ENCODE assay signal across 8 mouse cellular contexts in the genomic region with DNA sequence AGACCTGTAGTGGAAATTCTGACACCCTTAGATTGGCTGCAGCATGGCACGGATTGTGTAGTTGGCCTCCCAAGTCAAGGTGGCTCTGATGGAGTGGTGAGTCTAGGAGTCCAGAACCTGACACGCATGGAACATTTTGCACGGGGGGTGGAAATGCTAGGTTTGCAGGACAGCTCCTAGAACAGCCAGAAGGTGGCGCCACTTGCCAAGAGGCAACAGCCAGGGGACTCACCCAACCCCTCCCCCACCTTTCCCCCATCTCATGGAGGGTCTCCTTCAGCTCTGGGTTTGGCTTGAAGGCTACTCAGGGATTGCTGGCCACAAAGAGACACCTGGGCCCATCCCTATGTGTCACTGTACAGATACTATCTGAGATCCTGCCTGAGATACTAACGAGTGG. TPM values are rescaled to one million over a fixed set of nuclear protein-coding genes. Genes with fewer than 3 reads are reported as not detected.
DNase-seq lines count a peak whose midpoint lies in the region; ATAC-seq and TF ChIP-seq lines count a peak whose summit lies in the region.

No protein-coding gene starts in this region.

- no peaks in the 10 kb centered on the region for H3K36me3 ChIP-seq in liver, adult 2 months (ENCODE audit: control insufficient read depth, insufficient read depth, low read length)
- no peaks in the 10 kb centered on the region for H3K36me3 ChIP-seq in liver, embryonic 11.5 days (ENCODE audit: control insufficient read depth, insufficient read depth, low read length)
- no peaks in the 10 kb centered on the region for H3K36me3 ChIP-seq in stomach, postnatal 0 days (ENCODE audit: control insufficient read depth, insufficient read depth, low read length)
- no peaks in the 10 kb centered on the region for H3K36me3 ChIP-seq in intestine, embryonic 16.5 days (ENCODE audit: control insufficient read depth, insufficient read depth, low read length)

- TF ChIP-seq CTCF in liver, adult 2 months (IDR thresholded peaks at IDR 0.05; ENCODE audit: low read depth, low read length) = peak; percentile 85
- TF ChIP-seq CTCF in stomach, postnatal 0 days (IDR thresholded peaks at IDR 0.05; ENCODE audit: low read depth) = peak; percentile 53

- H3K27ac ChIP-seq in liver, adult 2 months (replicated peaks; ENCODE audit: insufficient read depth, low read depth, low read length) = no peak overlapping the region
- no peak overlapping the region for H3K27ac ChIP-seq in liver, embryonic 11.5 days (ENCODE audit: low read depth, low read length)
- no peak overlapping the region for H3K27ac ChIP-seq in stomach, postnatal 0 days (replicated peaks)
- no peak overlapping the region for H3K27ac ChIP-seq in intestine, embryonic 16.5 days (ENCODE audit: low read length)

- no peak for ATAC-seq in liver, embryonic 11.5 days (replicated peaks; ENCODE audit: low FRiP score)
- ATAC-seq in common myeloid progenitor, adult 5-6 weeks (replicated peaks; ENCODE audit: low read depth, poor library complexity, severe bottlenecking) = 0 out of 2 replicates have a peak, but pooled peaks have one; percentile 36
- ATAC-seq in stomach, postnatal 0 days (ENCODE audit: low FRiP score, low TSS enrichment) = no peak
- no peak for ATAC-seq in intestine, embryonic 16.5 days

- no peak for TF ChIP-seq POLR2A in liver, adult 2 months (IDR thresholded peaks at IDR 0.05; ENCODE audit: extremely low read depth, insufficient read depth, low read length)

- no peaks in the 10 kb centered on the region for H3K9me3 ChIP-seq in liver, embryonic 11.5 days (ENCODE audit: control insufficient read depth, low read length)
- no peaks in the 10 kb centered on the region for H3K9me3 ChIP-seq in stomach, postnatal 0 days (ENCODE audit: control insufficient read depth, low read length)
- H3K9me3 ChIP-seq in intestine, embryonic 16.5 days (ENCODE audit: control insufficient read depth, low read length) = no peaks in the 10 kb centered on the region

- DNase-seq in embryo, embryonic 9.5 days (ENCODE audit: extremely low spot score) = peak; percentile 22
- DNase-seq in embryo, embryonic 10 days (ENCODE audit: low spot score) = no peak
- no peak for DNase-seq in liver, adult 2 months (ENCODE audit: extremely low read depth, low read depth, low spot score)
- DNase-seq in liver, embryonic 11.5 days (ENCODE audit: low spot score) = no peak
- DNase-seq in stomach, postnatal 0 days (ENCODE audit: low spot score) = no peak
- DNase-seq in gastrocnemius, postnatal 4 days (ENCODE audit: low spot score in 2 of 2) = no peak

- no peak overlapping the region for H3K4me3 ChIP-seq in liver, adult 2 months (ENCODE audit: insufficient read depth, low read depth, low read length)
- H3K4me3 ChIP-seq in liver, embryonic 11.5 days (ENCODE audit: low read depth, low read length) = no peak overlapping the region
- H3K4me3 ChIP-seq in stomach, postnatal 0 days (ENCODE audit: low read depth, low read length) = no peak overlapping the region
- no peak overlapping the region for H3K4me3 ChIP-seq in intestine, embryonic 16.5 days (ENCODE audit: low read length)

- TF ChIP-seq EP300 in stomach, postnatal 0 days (optimal IDR thresholded peaks at IDR 0.05) = no peak

- H3K27me3 ChIP-seq in liver, adult 2 months (ENCODE audit: control insufficient read depth, insufficient read depth, low read length) = no peaks in the 10 kb centered on the region
- H3K27me3 ChIP-seq in liver, embryonic 11.5 days (replicated peaks; ENCODE audit: control insufficient read depth, insufficient read depth, low read length) = no peaks in the 10 kb centered on the region
- no peaks in the 10 kb centered on the region for H3K27me3 ChIP-seq in stomach, postnatal 0 days (ENCODE audit: control insufficient read depth, insufficient read depth, low read length)
- no peaks in the 10 kb centered on the region for H3K27me3 ChIP-seq in intestine, embryonic 16.5 days (replicated peaks; ENCODE audit: control insufficient read depth, insufficient read depth, low read length)

- no peak overlapping the region for H3K4me2 ChIP-seq in liver, embryonic 11.5 days
- H3K4me2 ChIP-seq in stomach, postnatal 0 days (replicated peaks; ENCODE audit: low read depth) = no peak overlapping the region
- no peak overlapping the region for H3K4me2 ChIP-seq in intestine, embryonic 16.5 days (ENCODE audit: low read depth, low read length)

- H3K9ac ChIP-seq in liver, adult 2 months (ENCODE audit: low read depth, low read length) = no peak overlapping the region
- H3K9ac ChIP-seq in liver, embryonic 11.5 days (ENCODE audit: low read depth, low read length) = no peak overlapping the region
- no peak overlapping the region for H3K9ac ChIP-seq in stomach, postnatal 0 days (ENCODE audit: low read length)
- H3K9ac ChIP-seq in intestine, embryonic 16.5 days (ENCODE audit: low read depth, low read length) = no peak overlapping the region

- H3K4me1 ChIP-seq in liver, adult 2 months (ENCODE audit: control insufficient read depth, insufficient read depth, low read length) = peaks cover 5% of the 10 kb centered on the region; the same call in 1 of the 2 replicates
- H3K4me1 ChIP-seq in liver, embryonic 11.5 days (replicated peaks; ENCODE audit: control insufficient read depth, insufficient read depth, low read length) = 0 out of 2 replicates have a peak, but pooled peaks cover 5% of the 10 kb centered on the region
- H3K4me1 ChIP-seq in stomach, postnatal 0 days (replicated peaks; ENCODE audit: control insufficient read depth, insufficient read depth) = no peaks in the 10 kb centered on the region
- peaks cover 6% of the 10 kb centered on the region; the same call in 1 of the 2 replicates for H3K4me1 ChIP-seq in intestine, embryonic 16.5 days (ENCODE audit: control insufficient read depth, insufficient read depth, low read length)

- H3K79me2 ChIP-seq in liver, adult 2 months (ENCODE audit: control insufficient read depth, insufficient read depth, low read length) = no peaks in the 10 kb centered on the region

- WGBS in liver, adult 2 months = 68% methylated on average over 5 of the region's 5 CpGs
- 58% methylated on average over 5 of the region's 5 CpGs for WGBS in liver, embryonic 11.5 days
- WGBS in stomach, postnatal 0 days = 69% methylated on average over 5 of the region's 5 CpGs
- WGBS in intestine, embryonic 16.5 days = 70% methylated on average over 5 of the region's 5 CpGs

RNA-seq across cellular contexts. Expression of a gene that starts 10.7 kb away (rescaled TPM):
- total RNA-seq in liver, adult 2 months (2014; rRNA removed) = not detected in 2 replicates
- polyA plus RNA-seq in liver, adult 2 months (2012; rRNA removed) = 0.28 TPM in 1 of 2 replicates, not detected in the other
- polyA plus RNA-seq in liver, embryonic 11.5 days (2014; fragmentation: Nextera tagmentation; extraction: Ambion mirVana) = 0.42 and 0.55 TPM in 2 replicates
- total RNA-seq in common myeloid progenitor, adult 5-6 weeks (2017) = 2.4 and 3.8 TPM in 2 replicates
- polyA plus RNA-seq in stomach, postnatal 0 days (2015; fragmentation: Nextera tagmentation; extraction: Ambion mirVana) = 0.28 and 0.40 TPM in 2 replicates
- total RNA-seq in gastrocnemius, postnatal 4 days (2021) = under 1 TPM; 0.62 to 0.64 TPM
- polyA plus RNA-seq in intestine, embryonic 16.5 days (2015; fragmentation: Nextera tagmentation; extraction: Ambion mirVana) = not detected in 2 replicates
